Mouse (Mus musculus) liver, adult 2 months (tissue): ENCODE results near the gene Eif4ebp2.

ENCODE experiments used
- CTCF ChIP-seq: fragments of 200-500 bp; IDR thresholded peaks from 2 replicates; pipeline ENCODE4 v1.5.1; 2011; ENCODE audit warnings: low read depth, low read length, control low read depth
- POLR2A ChIP-seq: fragments of 200-500 bp; IDR thresholded peaks from 2 replicates; pipeline ENCODE4 v1.6.1; 2011; ENCODE audit warnings: low read length, control low read depth; ENCODE audit not compliant: insufficient read depth; ENCODE audit errors: extremely low read depth

DNA sequence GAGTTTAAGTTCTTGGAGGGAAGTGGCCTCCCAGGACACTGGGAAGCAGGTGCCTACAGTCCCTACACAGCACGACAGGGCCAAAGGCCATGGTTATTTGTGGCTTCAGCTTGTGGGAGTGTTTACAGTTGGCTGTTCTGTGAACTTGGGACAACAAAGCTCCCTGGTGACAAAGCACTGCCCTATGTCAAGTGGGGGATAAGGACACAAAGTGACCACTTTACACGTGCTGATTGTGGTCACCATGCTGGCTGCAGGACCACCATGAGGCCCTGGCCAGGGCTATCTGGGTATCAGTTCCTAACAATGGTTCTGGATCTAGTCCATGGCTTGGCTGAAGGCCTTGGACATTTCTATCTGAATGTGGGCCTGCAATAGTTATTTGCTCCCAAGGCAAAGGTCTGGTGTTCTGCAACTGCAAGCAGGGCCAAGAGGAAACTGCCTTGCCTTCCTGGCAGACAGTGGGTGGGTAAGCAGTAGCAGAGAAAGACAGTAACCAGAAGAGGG is 26.2 kb downstream of the Eif4ebp2 start:
- TF ChIP-seq CTCF (no peak), POLR2A (no peak)
